Mouse (Mus musculus) C2C12 (cell line): ENCODE results near the gene Lrrc7. TPM values are rescaled to one million over a fixed set of nuclear protein-coding genes. Genes with fewer than 3 reads are reported as not detected.

Source experiments
- H3K27me3 ChIP-seq: one replicate; pipeline ENCODE4 v1.6.1; 2011; ENCODE audit not compliant: control insufficient read depth, insufficient read depth, insufficient read length
- H3K36me3 ChIP-seq: one replicate; pipeline ENCODE4 v1.6.1; 2011; ENCODE audit not compliant: control insufficient read depth, insufficient read depth
- H3K4me3 ChIP-seq: one replicate; pipeline ENCODE4 v1.5.1; 2011; ENCODE audit warnings: mild to moderate bottlenecking, control low read depth; ENCODE audit not compliant: poor library complexity, insufficient read depth, severe bottlenecking
- H3K79me2 ChIP-seq: one replicate; pipeline ENCODE4 v1.6.1; 2011; ENCODE audit not compliant: control insufficient read depth, insufficient read depth
- H3K79me3 ChIP-seq: one replicate; pipeline ENCODE4 v1.6.1; 2011; ENCODE audit warnings: low read depth, control low read depth
- H3ac ChIP-seq: one replicate; pipeline ENCODE3; 2011; ENCODE audit warnings: low read depth; ENCODE audit not compliant: control insufficient read depth, insufficient read length
- CEBPB ChIP-seq: IDR thresholded peaks from one replicate; pipeline ENCODE4 v1.6.1; 2011; ENCODE audit warnings: low read depth, mild to moderate bottlenecking, control low read depth, moderate library complexity
- CTCF ChIP-seq: IDR thresholded peaks from one replicate; pipeline ENCODE4 v1.5.1; 2011; ENCODE audit not compliant: control insufficient read depth, insufficient read depth, insufficient read length
- FOSL1 ChIP-seq: IDR thresholded peaks from one replicate; pipeline ENCODE4 v1.8.0; 2011; ENCODE audit warnings: mild to moderate bottlenecking, low read length; ENCODE audit not compliant: poor library complexity, insufficient read depth, severe bottlenecking
- MAX ChIP-seq: IDR thresholded peaks from one replicate; pipeline ENCODE4 v1.6.1; 2011; ENCODE audit warnings: mild to moderate bottlenecking, control low read depth
- MYOD1 ChIP-seq: IDR thresholded peaks from one replicate; pipeline ENCODE4 v1.6.1; 2011; ENCODE audit warnings: low read depth; ENCODE audit not compliant: control insufficient read depth, insufficient read length
- MYOG ChIP-seq: IDR thresholded peaks from one replicate; pipeline ENCODE4 v1.6.1; 2011; ENCODE audit not compliant: control insufficient read depth, insufficient read length; ENCODE audit errors: extremely low read depth
- USF1 ChIP-seq: IDR thresholded peaks from one replicate; pipeline ENCODE4 v1.6.1; 2011; ENCODE audit warnings: low read depth, mild to moderate bottlenecking, control low read depth, moderate library complexity
- long read RNA-seq, 2 experiments: library from polyadenylated mRNA; unstranded; transcript quantifications; one replicate each; pipeline ENCODE4 v2.0.0; 2019 to 2020
- polyA plus RNA-seq: library from polyadenylated mRNA; unstranded; fragments of >200 nt; fragmentation: generic; extraction: Trizol; gene quantifications from one replicate; pipeline ENCODE4 v1.2.1, GENCODE M21; 2012; ENCODE audit warnings: missing spikeins

Lrrc7 gene
- polyA plus RNA-seq: not detected
- long read RNA-seq, experiment 1: 0 reads
- long read RNA-seq, experiment 2: 0 reads

GRCm38 (mm10) chr3:158561987-158562360 is at the start of gene Lrrc7:
Gene Lrrc7 (minus strand): TSS chr3:158562221.
- Histone ChIP-seq H3K4me3 (no peak within 1 kb of the TSS), H3K36me3 (no peaks in the 10 kb centered on the region), H3ac (no peak within 1 kb of the TSS), H3K79me2 (no peaks in the 10 kb centered on the region), H3K79me3 (no peaks in the 10 kb centered on the region), H3K27me3 (peaks cover 3% of the 10 kb centered on the region)
- TF ChIP-seq CTCF (peak; percentile 21), FOSL1 (no peak)

DNA sequence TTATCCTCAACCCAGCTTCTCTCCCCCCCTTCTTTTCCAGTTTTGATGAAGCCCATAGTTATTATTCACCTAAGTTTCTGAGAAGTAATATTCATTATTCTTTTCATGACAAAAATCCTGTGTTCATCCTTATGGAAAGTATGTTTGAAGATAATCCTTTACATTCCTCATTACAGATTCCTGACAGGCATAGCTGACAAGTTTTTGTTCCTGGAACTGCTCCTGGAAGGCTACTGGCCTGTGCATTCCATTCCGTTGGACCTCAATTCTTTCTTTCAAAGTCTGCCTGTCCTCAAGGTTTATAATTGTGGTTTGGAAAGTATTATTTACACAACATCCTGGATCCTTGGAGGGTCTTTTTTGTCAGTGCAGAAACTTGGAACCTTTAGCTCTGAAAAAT is 45.0 kb upstream of the Lrrc7 start:
- no peak for TF ChIP-seq CEBPB
- no peak for TF ChIP-seq FOSL1
- TF ChIP-seq CTCF: no peak
- no peak for TF ChIP-seq MYOD1
- no peak for TF ChIP-seq USF1
- no peak for TF ChIP-seq MYOG
- no peak for TF ChIP-seq MAX
- no peaks in the 10 kb centered on the region for H3K79me3 ChIP-seq
- no peak overlapping the region for H3ac ChIP-seq
- no peaks in the 10 kb centered on the region for H3K36me3 ChIP-seq
- H3K4me3 ChIP-seq: no peak overlapping the region
- no peaks in the 10 kb centered on the region for H3K79me2 ChIP-seq
- H3K27me3 ChIP-seq: no peaks in the 10 kb centered on the region

DNA sequence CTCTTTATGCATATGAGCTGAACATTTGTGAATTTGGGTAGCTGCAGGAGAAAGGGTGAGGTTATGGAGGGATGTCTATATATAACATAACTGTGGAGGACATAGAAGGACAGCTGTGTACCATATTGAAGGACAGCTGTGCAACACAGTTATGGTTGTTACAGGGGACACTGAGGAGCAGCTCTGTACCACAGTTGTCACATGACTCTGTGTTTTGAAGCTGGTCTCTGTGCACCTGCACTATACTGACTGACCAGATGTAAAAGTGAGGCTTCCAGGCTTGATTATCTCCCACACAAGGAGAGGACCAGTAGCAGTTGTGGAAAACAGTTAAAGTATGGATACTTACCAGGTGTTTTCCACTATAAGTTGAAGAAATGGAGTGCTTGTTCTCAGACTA is 43.3 kb upstream of the Lrrc7 start:
- Histone ChIP-seq H3ac (no peak overlapping the region), H3K79me2 (no peaks in the 10 kb centered on the region), H3K27me3 (no peaks in the 10 kb centered on the region), H3K79me3 (no peaks in the 10 kb centered on the region), H3K36me3 (no peaks in the 10 kb centered on the region), H3K4me3 (no peak overlapping the region)
- no peak for TF ChIP-seq MAX
- TF ChIP-seq FOSL1: no peak
- TF ChIP-seq USF1: no peak
- no peak for TF ChIP-seq MYOD1
- no peak for TF ChIP-seq MYOG
- no peak for TF ChIP-seq CEBPB
- no peak for TF ChIP-seq CTCF

GRCm38 (mm10) chr3:158561256-158561986 is 600 bp downstream of the Lrrc7 start:
- Histone ChIP-seq H3K4me3 (no peak overlapping the region), H3ac (no peak overlapping the region), H3K27me3 (peaks cover 3% of the 10 kb centered on the region), H3K36me3 (no peaks in the 10 kb centered on the region), H3K79me3 (no peaks in the 10 kb centered on the region), H3K79me2 (no peaks in the 10 kb centered on the region)
- TF ChIP-seq CTCF (no peak), MYOD1 (no peak), MAX (no peak), USF1 (no peak), MYOG (no peak), CEBPB (no peak), FOSL1 (no peak)

DNA sequence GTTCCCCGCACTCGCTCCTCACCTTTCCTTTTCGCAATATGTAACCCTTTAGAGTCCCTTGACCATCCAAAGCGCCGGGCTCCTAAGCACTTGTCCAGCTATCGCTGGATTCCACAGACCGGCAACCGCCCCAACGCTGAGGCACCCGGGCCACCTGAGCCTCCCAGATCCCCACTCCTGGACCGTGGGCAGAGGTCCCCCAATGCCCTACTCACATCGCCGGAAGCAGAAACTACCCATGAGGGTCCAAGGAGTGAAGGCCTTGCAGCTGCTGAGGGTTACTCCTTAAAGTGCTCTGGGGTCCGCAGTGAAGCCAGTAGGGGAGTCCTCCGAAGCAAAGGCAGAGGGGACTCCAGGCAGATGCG is 1.1 kb downstream of the Lrrc7 start:
- no peak for TF ChIP-seq FOSL1
- TF ChIP-seq MYOG: no peak
- no peak for TF ChIP-seq CEBPB
- H3K36me3 ChIP-seq: no peaks in the 10 kb centered on the region
- H3K79me2 ChIP-seq: no peaks in the 10 kb centered on the region
- H3ac ChIP-seq: no peak overlapping the region
- no peak overlapping the region for H3K4me3 ChIP-seq
- H3K79me3 ChIP-seq: no peaks in the 10 kb centered on the region
- peaks cover 3% of the 10 kb centered on the region for H3K27me3 ChIP-seq

- no peak overlapping the region for H3K4me3 ChIP-seq
Measured at GRCm38 (mm10) chr3:158559691-158560650, 2.0 kb downstream of the Lrrc7 start.

More at GRCm38 (mm10) chr3:158559691-158560650, 2.0 kb downstream of the Lrrc7 start:
- Histone ChIP-seq H3K79me3 (no peaks in the 10 kb centered on the region), H3ac (no peak overlapping the region), H3K79me2 (no peaks in the 10 kb centered on the region), H3K36me3 (no peaks in the 10 kb centered on the region), H3K27me3 (peaks cover 3% of the 10 kb centered on the region)
- TF ChIP-seq CEBPB (no peak), USF1 (peak; percentile 40)
